15 mouse cellular contexts compared by ENCODE assay signal in the genomic region with DNA sequence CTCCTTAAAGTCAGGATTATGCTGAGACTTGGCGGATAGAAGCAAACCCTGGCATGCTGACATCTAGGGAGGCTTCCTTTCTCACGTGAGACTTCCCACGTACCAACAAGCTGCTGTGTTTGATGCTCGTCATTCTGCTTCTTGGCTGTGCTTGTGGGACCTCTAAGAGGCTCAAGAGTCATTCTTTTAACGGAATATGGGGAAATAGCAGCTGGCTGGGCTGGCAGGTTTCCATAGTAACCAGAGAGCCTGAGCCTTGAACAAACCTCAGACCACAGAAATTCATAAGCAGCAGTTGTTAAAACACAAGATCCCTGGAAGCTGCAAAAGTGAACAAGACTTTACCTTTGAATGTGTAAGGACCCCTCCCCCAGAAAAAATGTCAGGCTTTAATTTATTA. TPM values are rescaled to one million over a fixed set of nuclear protein-coding genes. Genes with fewer than 3 reads are reported as not detected.
DNase-seq lines count a peak whose midpoint lies in the region; ATAC-seq lines count a peak whose summit lies in the region.
"Had no signal": no experiment of that assay in that cellular context is flagged by ENCODE, and none has a peak within 500 bp of the region (broad histone marks: within the 10 kb centered on the region; RNA-seq: fewer than 3 reads in every experiment).

No protein-coding gene starts in this region.

- no peak overlapping the region for H3K9ac ChIP-seq in forebrain, embryonic 14.5 days (ENCODE audit: low read length)
- H3K9ac ChIP-seq in forebrain, embryonic 16.5 days (replicated peaks; ENCODE audit: low read depth, low read length), result no peak overlapping the region
- H3K9ac ChIP-seq in midbrain, embryonic 12.5 days (replicated peaks), result no peak overlapping the region
- H3K9ac ChIP-seq: intestine, embryonic 15.5 days; limb, embryonic 15.5 days had no signal

- no peaks in the 10 kb centered on the region for H3K27me3 ChIP-seq in forebrain, embryonic 14.5 days (replicated peaks; ENCODE audit: control insufficient read depth, insufficient read depth, low read length)
- H3K27me3 ChIP-seq in forebrain, embryonic 16.5 days (replicated peaks; ENCODE audit: control insufficient read depth, insufficient read depth, low read length), result no peaks in the 10 kb centered on the region
- no peaks in the 10 kb centered on the region; the same call in 1 of the 2 replicates for H3K27me3 ChIP-seq in midbrain, embryonic 12.5 days
- peaks cover 60% of the 10 kb centered on the region for H3K27me3 ChIP-seq in midbrain, embryonic 10.5 days (ENCODE audit: low read depth, poor library complexity, severe bottlenecking)
- H3K27me3 ChIP-seq: intestine, embryonic 15.5 days; limb, embryonic 15.5 days had no signal

- no peak overlapping the region for H3K27ac ChIP-seq in forebrain, embryonic 14.5 days (ENCODE audit: low read depth, low read length)
- H3K27ac ChIP-seq in forebrain, embryonic 16.5 days (ENCODE audit: low read length), result no peak overlapping the region
- H3K27ac ChIP-seq in midbrain, embryonic 12.5 days (replicated peaks), result no peak overlapping the region
- no peak overlapping the region for H3K27ac ChIP-seq in midbrain, embryonic 10.5 days (replicated peaks)
- H3K27ac ChIP-seq: intestine, embryonic 15.5 days; limb, embryonic 15.5 days had no signal

- no peak overlapping the region for H3K4me3 ChIP-seq in forebrain, embryonic 14.5 days (ENCODE audit: low read depth, low read length)
- no peak overlapping the region for H3K4me3 ChIP-seq in forebrain, embryonic 16.5 days (replicated peaks; ENCODE audit: low read length)
- H3K4me3 ChIP-seq in midbrain, embryonic 12.5 days, result no peak overlapping the region
- no peak overlapping the region for H3K4me3 ChIP-seq in midbrain, embryonic 10.5 days
- H3K4me3 ChIP-seq: intestine, embryonic 15.5 days; limb, embryonic 15.5 days had no signal

- 45% methylated on average over 5 of the region's 5 CpGs for WGBS in forebrain, embryonic 14.5 days
- WGBS in forebrain, embryonic 16.5 days, result 41% methylated on average over 5 of the region's 5 CpGs
- WGBS in midbrain, embryonic 12.5 days, result 43% methylated on average over 5 of the region's 5 CpGs
- 58% methylated on average over 5 of the region's 5 CpGs for WGBS in midbrain, embryonic 10.5 days

- H3K4me2 ChIP-seq in forebrain, embryonic 14.5 days (ENCODE audit: low read length), result no peak overlapping the region
- no peak overlapping the region for H3K4me2 ChIP-seq in forebrain, embryonic 16.5 days (ENCODE audit: low read length)
- no peak overlapping the region for H3K4me2 ChIP-seq in midbrain, embryonic 12.5 days (replicated peaks)
- H3K4me2 ChIP-seq: intestine, embryonic 15.5 days; limb, embryonic 15.5 days had no signal

- H3K4me1 ChIP-seq in forebrain, embryonic 14.5 days (ENCODE audit: control insufficient read depth, insufficient read depth, low read length), result no peaks in the 10 kb centered on the region
- H3K4me1 ChIP-seq in forebrain, embryonic 16.5 days (replicated peaks; ENCODE audit: control insufficient read depth, insufficient read depth, low read length), result no peaks in the 10 kb centered on the region
- no peaks in the 10 kb centered on the region; the same call in 1 of the 2 replicates for H3K4me1 ChIP-seq in midbrain, embryonic 12.5 days
- no peaks in the 10 kb centered on the region; the same call in 1 of the 2 replicates for H3K4me1 ChIP-seq in midbrain, embryonic 10.5 days
- H3K4me1 ChIP-seq: intestine, embryonic 15.5 days had no signal

- ATAC-seq in forebrain, embryonic 14.5 days, result no peak
- ATAC-seq in forebrain, embryonic 16.5 days, result no peak
- ATAC-seq in midbrain, embryonic 12.5 days (ENCODE audit: low FRiP score, low read depth), result peak; percentile 47; the same call in 1 of the 2 replicates
- ATAC-seq in megakaryocyte progenitor cell, adult 5-6 weeks (replicated peaks; ENCODE audit: poor library complexity), result peak; percentile 76
- ATAC-seq: intestine, embryonic 15.5 days had no signal

- H3K36me3 ChIP-seq in forebrain, embryonic 14.5 days (ENCODE audit: control insufficient read depth, insufficient read depth, low read length), result no peaks in the 10 kb centered on the region
- no peaks in the 10 kb centered on the region for H3K36me3 ChIP-seq in forebrain, embryonic 16.5 days (ENCODE audit: control insufficient read depth, insufficient read depth)
- H3K36me3 ChIP-seq in midbrain, embryonic 12.5 days, result no peaks in the 10 kb centered on the region
- H3K36me3 ChIP-seq in midbrain, embryonic 10.5 days, result no peaks in the 10 kb centered on the region
- H3K36me3 ChIP-seq: intestine, embryonic 15.5 days; limb, embryonic 15.5 days had no signal

- H3K9me3 ChIP-seq in forebrain, embryonic 14.5 days (replicated peaks; ENCODE audit: control insufficient read depth, low read length), result no peaks in the 10 kb centered on the region
- no peaks in the 10 kb centered on the region for H3K9me3 ChIP-seq in forebrain, embryonic 16.5 days (ENCODE audit: control insufficient read depth, low read length)
- H3K9me3 ChIP-seq in midbrain, embryonic 12.5 days, result no peaks in the 10 kb centered on the region
- no peaks in the 10 kb centered on the region for H3K9me3 ChIP-seq in midbrain, embryonic 10.5 days (replicated peaks)
- H3K9me3 ChIP-seq: intestine, embryonic 15.5 days; limb, embryonic 15.5 days had no signal

- DNase-seq in forebrain, embryonic 14.5 days (ENCODE audit: low spot score), result peak; percentile 37
- no peak for DNase-seq in midbrain, embryonic 10.5 days (ENCODE audit: low spot score)
- peak; percentile 2 for DNase-seq in adipocyte (ENCODE audit: low spot score)
- DNase-seq in adrenal gland, postnatal 14 days, result no peak
- no peak for DNase-seq in spleen, postnatal 4 days (ENCODE audit: low spot score in 2 of 2)
- DNase-seq: cerebellum, adult 18-20 months; heart, postnatal 14 days; kidney, postnatal 14 days; lung, adult 2 months had no signal

RNA-seq across cellular contexts. Expression of gene A730046J19Rik, which starts 9.4 kb away (rescaled TPM):
- 0.41 and 0.51 TPM in 2 replicates for polyA plus RNA-seq in forebrain, embryonic 14.5 days (2014; fragmentation: Nextera tagmentation; extraction: Ambion mirVana)
- 0.34 and 0.36 TPM in 2 replicates for polyA plus RNA-seq in forebrain, embryonic 16.5 days (2015; fragmentation: Nextera tagmentation; extraction: Ambion mirVana)
- polyA plus RNA-seq in midbrain, embryonic 12.5 days (2016; fragmentation: Nextera tagmentation; extraction: Ambion mirVana), result 0.05 TPM in 1 of 2 replicates, not detected in the other
- polyA plus RNA-seq in midbrain, embryonic 10.5 days (2016; fragmentation: Nextera tagmentation; extraction: Ambion mirVana), result 0.07 and 0.10 TPM in 2 replicates
- 0.34 and 0.57 TPM in 2 replicates for total RNA-seq in megakaryocyte progenitor cell, adult 5-6 weeks (2015)
- total RNA-seq in megakaryocyte progenitor cell, adult 5-6 weeks (2017), result 0.08 and 0.24 TPM in 2 replicates
- total RNA-seq in adrenal gland, postnatal 14 days (2021), result 5.4 and 5.5 TPM in 2 replicates
- total RNA-seq: MEL had no signal

Comparison
In these comparisons a context has a peak if more than half of its experiments do, and no peak if none do; other contexts are left out.
1. ATAC-seq: peak in midbrain, embryonic 12.5 days (single experiment) and megakaryocyte progenitor cell, adult 5-6 weeks (single experiment); none in forebrain, embryonic 14.5 days (single experiment) and forebrain, embryonic 16.5 days (single experiment).
2. DNase-seq: peak in forebrain, embryonic 14.5 days (single experiment) and adipocyte (single experiment); none in midbrain, embryonic 10.5 days (single experiment), adrenal gland, postnatal 14 days (single experiment) and spleen, postnatal 4 days (0 of 2).